In genomic region chr2:94059459-94059858, GRCm38 (mm10) we compare ENCODE assay signal across 10 mouse cellular contexts. TPM values are rescaled to one million over a fixed set of nuclear protein-coding genes. Genes with fewer than 3 reads are reported as not detected.
DNase-seq lines count a peak whose midpoint lies in the region; ATAC-seq lines count a peak whose summit lies in the region.
"Had no signal": no experiment of that assay in that cellular context is flagged by ENCODE, and none has a peak within 500 bp of the region (broad histone marks: within the 10 kb centered on the region; RNA-seq: fewer than 3 reads in every experiment).

No protein-coding gene starts in this region.

- no peak overlapping the region for H3K4me2 ChIP-seq in kidney, embryonic 14.5 days (replicated peaks; ENCODE audit: low read depth, low read length)
- H3K4me2 ChIP-seq in hindbrain, embryonic 13.5 days = no peak overlapping the region
- H3K4me2 ChIP-seq: liver, embryonic 13.5 days had no signal

- 84% methylated on average over 5 of the region's 5 CpGs for WGBS in kidney, embryonic 14.5 days
- WGBS in hindbrain, embryonic 13.5 days = 89% methylated on average over 5 of the region's 5 CpGs

- no peak for ATAC-seq in kidney, embryonic 14.5 days (ENCODE audit: low FRiP score, low TSS enrichment)
- ATAC-seq in monocyte, adult 5-6 weeks (replicated peaks; ENCODE audit: insufficient number of reproducible peaks, low FRiP score, low TSS enrichment, poor library complexity, severe bottlenecking) = no peak
- no peak for ATAC-seq in hindbrain, embryonic 13.5 days (ENCODE audit: low FRiP score)

- H3K4me3 ChIP-seq in kidney, embryonic 14.5 days (ENCODE audit: low read length) = no peak overlapping the region
- no peak overlapping the region for H3K4me3 ChIP-seq in hindbrain, embryonic 13.5 days
- H3K4me3 ChIP-seq: liver, embryonic 13.5 days had no signal

- H3K27ac ChIP-seq in kidney, embryonic 14.5 days (ENCODE audit: low read depth, low read length) = no peak overlapping the region
- H3K27ac ChIP-seq in hindbrain, embryonic 13.5 days = no peak overlapping the region
- H3K27ac ChIP-seq: liver, embryonic 13.5 days had no signal

- no peaks in the 10 kb centered on the region for H3K9me3 ChIP-seq in kidney, embryonic 14.5 days (ENCODE audit: control insufficient read depth, low read length)
- no peaks in the 10 kb centered on the region for H3K9me3 ChIP-seq in hindbrain, embryonic 13.5 days
- H3K9me3 ChIP-seq: liver, embryonic 13.5 days had no signal

- H3K36me3 ChIP-seq in kidney, embryonic 14.5 days (ENCODE audit: control insufficient read depth, insufficient read depth, low read length) = no peaks in the 10 kb centered on the region
- H3K36me3 ChIP-seq in hindbrain, embryonic 13.5 days = no peaks in the 10 kb centered on the region
- H3K36me3 ChIP-seq: liver, embryonic 13.5 days had no signal

- no peak overlapping the region for H3K9ac ChIP-seq in kidney, embryonic 14.5 days (ENCODE audit: low read depth, low read length)
- H3K9ac ChIP-seq in hindbrain, embryonic 13.5 days = no peak overlapping the region
- H3K9ac ChIP-seq: liver, embryonic 13.5 days had no signal

- no peaks in the 10 kb centered on the region for H3K27me3 ChIP-seq in kidney, embryonic 14.5 days (ENCODE audit: control insufficient read depth, insufficient read depth, low read length)
- H3K27me3 ChIP-seq in hindbrain, embryonic 13.5 days = no peaks in the 10 kb centered on the region
- H3K27me3 ChIP-seq: liver, embryonic 13.5 days had no signal

- no peaks in the 10 kb centered on the region for H3K4me1 ChIP-seq in kidney, embryonic 14.5 days (ENCODE audit: control insufficient read depth, insufficient read depth, low read length)
- no peaks in the 10 kb centered on the region for H3K4me1 ChIP-seq in hindbrain, embryonic 13.5 days (replicated peaks)
- H3K4me1 ChIP-seq: liver, embryonic 13.5 days had no signal

- peak; percentile 30 for DNase-seq in adrenal gland, adult 2 months
- no peak for DNase-seq in adrenal gland, postnatal 4 days (ENCODE audit: low spot score in 2 of 2)
- peak; percentile 20 for DNase-seq in kidney, adult 11 months
- peak; percentile 47 for DNase-seq in 3T3-L1 (ENCODE audit: low read depth, low spot score)
- DNase-seq in kidney, postnatal 14 days = peak; percentile 39
- DNase-seq: cerebellum, adult 11 months; liver, embryonic 13.5 days had no signal

RNA-seq across cellular contexts. Expression of gene Alkbh3, which starts 48.9 kb away (rescaled TPM):
- 10 to 100 TPM; 51.6 to 53.7 TPM for total RNA-seq in adrenal gland, adult 2 months (2021)
- polyA plus RNA-seq in adrenal gland, adult 2 months (2012; rRNA removed) = 35.9 and 45.8 TPM in 2 replicates
- total RNA-seq in adrenal gland, postnatal 4 days (2021) = 10 to 100 TPM; 73.1 to 76.3 TPM
- 48.3 and 64.5 TPM in 2 replicates for polyA plus RNA-seq in kidney, embryonic 14.5 days (2014; fragmentation: Nextera tagmentation; extraction: Ambion mirVana)
- 31.3 to 51.4 TPM (median 31.8 TPM) in 3 replicates for total RNA-seq in monocyte, adult 5-6 weeks (2017)
- 46.3 and 48.5 TPM in 2 replicates for polyA plus RNA-seq in hindbrain, embryonic 13.5 days (2015; fragmentation: Nextera tagmentation; extraction: Ambion mirVana)

Comparison
In these comparisons a context has a peak if more than half of its experiments do, and no peak if none do; other contexts are left out.
1. DNase-seq: peak in adrenal gland, adult 2 months (single experiment), kidney, adult 11 months (single experiment), 3T3-L1 (single experiment) and kidney, postnatal 14 days (single experiment); none in adrenal gland, postnatal 4 days (0 of 2).